Mouse (Mus musculus) forebrain, embryonic 16.5 days (tissue): ENCODE measurements around the gene Ccdc30. TPM values are rescaled to one million over a fixed set of nuclear protein-coding genes. Genes with fewer than 3 reads are reported as not detected.

ENCODE experiments used
- ATAC-seq: fragments of 200-750 bp; cut with Nextera tagmentation; 2 replicates; pipeline ENCODE4 v1.8.0; 2017; ENCODE audit warnings: mild to moderate bottlenecking, moderate library complexity
- H3K27ac ChIP-seq: fragments of 300-500 bp; sonication (generic); 2 replicates; pipeline ENCODE4 v1.5.1; 2014; ENCODE audit warnings: low read length, control low read depth
- H3K27me3 ChIP-seq: fragments of 300-500 bp; sonication (generic); replicated peaks from 2 replicates; pipeline ENCODE4 v1.6.1; 2014; ENCODE audit warnings: low read length; ENCODE audit not compliant: control insufficient read depth, insufficient read depth
- H3K36me3 ChIP-seq: fragments of 300-500 bp; sonication (generic); 2 replicates; pipeline ENCODE4 v1.6.1; 2014; ENCODE audit not compliant: control insufficient read depth, insufficient read depth
- H3K4me1 ChIP-seq: fragments of 300-500 bp; sonication (generic); replicated peaks from 2 replicates; pipeline ENCODE4 v1.6.1; 2014; ENCODE audit warnings: low read length; ENCODE audit not compliant: control insufficient read depth, insufficient read depth
- H3K4me2 ChIP-seq: fragments of 300-500 bp; sonication (generic); 2 replicates; pipeline ENCODE4 v1.6.1; 2014; ENCODE audit warnings: mild to moderate bottlenecking, low read length, control low read depth
- H3K4me3 ChIP-seq: fragments of 300-500 bp; sonication (generic); replicated peaks from 2 replicates; pipeline ENCODE4 v1.5.1; 2014; ENCODE audit warnings: mild to moderate bottlenecking, low read length, control low read depth
- H3K9ac ChIP-seq: fragments of 300-500 bp; sonication (generic); replicated peaks from 2 replicates; pipeline ENCODE4 v1.6.1; 2014; ENCODE audit warnings: low read depth, low read length, control low read depth
- H3K9me3 ChIP-seq: fragments of 300-500 bp; sonication (generic); 2 replicates; pipeline ENCODE4 v1.6.1; 2016; ENCODE audit warnings: low read length; ENCODE audit not compliant: control insufficient read depth
- WGBS: fragments of 180-500 bp; shearing (Covaris S2); extraction: QIAGEN DNeasy Blood & Tissue Kit; methylation state at CpG from one replicate; pipeline ENCODE4 v1.1.7; 2014; 5-methylcytosine and 5-hydroxymethylcytosine counted together
- polyA plus RNA-seq: library from polyadenylated mRNA; unstranded; fragments of >200 nt; fragmentation: Nextera tagmentation; extraction: Ambion mirVana; gene quantifications from 2 replicates; pipeline ENCODE4 v1.2.1, GENCODE M21; 2015

Ccdc30 gene
- polyA plus RNA-seq, 1 experiment from 2014 or later: 15.5 TPM

DNA sequence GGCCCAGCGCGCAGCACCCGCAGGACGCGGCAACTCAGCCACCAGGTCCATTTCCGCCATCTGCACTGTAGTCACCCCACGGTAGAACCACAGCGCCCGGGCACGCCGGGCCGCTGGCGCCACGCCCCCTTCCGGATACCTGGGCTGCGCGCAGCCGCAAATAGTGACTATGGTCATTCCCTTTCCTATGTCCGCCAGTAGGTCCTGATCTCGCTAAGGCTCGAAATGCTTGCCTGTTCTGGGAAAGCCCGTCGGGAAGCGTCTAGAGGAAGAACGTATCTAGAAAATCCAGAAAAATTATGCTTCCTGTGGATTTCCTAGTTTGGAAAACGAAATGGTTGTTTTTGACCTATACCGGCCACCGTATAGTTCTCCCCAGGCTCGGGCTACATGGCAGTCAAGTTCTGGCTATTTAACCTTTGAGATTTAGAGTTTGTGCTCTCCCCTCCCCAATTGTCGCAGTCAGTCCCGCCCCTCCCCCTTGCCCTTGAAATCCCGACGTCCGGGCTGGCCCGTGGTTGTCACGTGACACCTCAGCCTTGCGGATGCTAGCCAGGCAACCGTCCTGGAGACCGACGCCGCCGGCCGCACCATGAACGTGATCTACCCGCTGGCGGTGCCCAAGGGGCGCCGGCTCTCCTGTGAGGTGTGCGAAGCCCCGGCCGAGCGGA is 7.1 kb upstream of the Ccdc30 start, which contains the start of the genes Ppcs and Zmynd12:
Gene Ppcs, minus strand, starts transcription at position 127 of the 671 bp plus-strand sequence.
Gene Zmynd12, plus strand, starts transcription at position 521 of the 671 bp plus-strand sequence.
- Histone ChIP-seq H3K27me3 (no peaks in the 10 kb centered on the region), H3K4me3 (peak within 1 kb of the TSS; percentile 77), H3K27ac (peak within 1 kb of the TSS; percentile 86), H3K9me3 (no peaks in the 10 kb centered on the region), H3K9ac (peak within 1 kb of the TSS; percentile 75), H3K4me2 (peak within 1 kb of the TSS; percentile 84), H3K4me1 (peaks cover 11% of the 10 kb centered on the region), H3K36me3 (no peaks in the 10 kb centered on the region)
- under 1% methylated on average over 52 of the region's 52 CpGs for WGBS
- peak; percentile 91 for ATAC-seq

- 0% methylated on average over 31 of the region's 31 CpGs for WGBS
- H3K27ac ChIP-seq: peak overlapping the region; percentile 86
- peak overlapping the region; percentile 84 for H3K4me2 ChIP-seq
- H3K4me3 ChIP-seq: peak overlapping the region; percentile 77
- H3K9me3 ChIP-seq: no peaks in the 10 kb centered on the region
- H3K27me3 ChIP-seq: no peaks in the 10 kb centered on the region
- no peak; the same call in 1 of the 2 replicates for ATAC-seq
- H3K36me3 ChIP-seq: no peaks in the 10 kb centered on the region
- H3K9ac ChIP-seq: peak overlapping the region; percentile 75
- peaks cover 11% of the 10 kb centered on the region for H3K4me1 ChIP-seq
Measured at GRCm38 (mm10) chr4:119421921-119422293, 6.6 kb upstream of the Ccdc30 start.

GRCm38 (mm10) chr4:119421191-119421590 is 5.9 kb upstream of the Ccdc30 start:
- Histone ChIP-seq H3K27me3 (no peaks in the 10 kb centered on the region), H3K27ac (no peak overlapping the region), H3K9ac (peak overlapping the region; percentile 75; the same call in 1 of the 2 replicates), H3K9me3 (no peaks in the 10 kb centered on the region), H3K36me3 (no peaks in the 10 kb centered on the region), H3K4me1 (peaks cover 11% of the 10 kb centered on the region), H3K4me2 (peak overlapping the region; percentile 84), H3K4me3 (peak overlapping the region; percentile 77)
- 71% methylated on average over 3 of the region's 3 CpGs for WGBS
- no peak for ATAC-seq

DNA sequence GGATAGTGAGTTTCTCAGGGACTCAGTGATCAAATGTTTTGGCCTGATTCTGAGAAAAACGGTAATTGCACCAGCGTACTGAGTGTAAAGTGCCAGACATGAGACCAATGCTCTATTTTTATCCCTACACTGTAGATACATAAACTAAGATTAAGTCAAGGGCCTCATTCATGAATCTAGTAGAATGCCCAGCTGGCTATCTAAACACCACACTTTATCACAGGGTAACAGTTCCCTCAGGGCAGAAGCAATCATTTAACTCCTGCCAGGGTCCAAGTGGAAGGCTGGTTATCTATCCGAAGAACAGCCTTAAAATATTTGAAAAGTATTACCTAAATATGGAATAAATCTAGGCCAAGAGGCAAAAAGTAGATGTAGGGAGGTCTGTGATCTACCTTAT is 2.6 kb upstream of the Ccdc30 start:
- WGBS: 92% methylated on average over 3 of the region's 3 CpGs
- ATAC-seq: no peak
- H3K27ac ChIP-seq: no peak overlapping the region
- H3K36me3 ChIP-seq: no peaks in the 10 kb centered on the region
- no peak overlapping the region for H3K9ac ChIP-seq
- H3K4me2 ChIP-seq: no peak overlapping the region
- H3K4me3 ChIP-seq: no peak overlapping the region
- peaks cover 18% of the 10 kb centered on the region for H3K4me1 ChIP-seq
- H3K27me3 ChIP-seq: no peaks in the 10 kb centered on the region
- H3K9me3 ChIP-seq: no peaks in the 10 kb centered on the region

GRCm38 (mm10) chr4:119417270-119417669 is 1.9 kb upstream of the Ccdc30 start:
- no peaks in the 10 kb centered on the region for H3K36me3 ChIP-seq
- WGBS: 85% methylated on average over 3 of the region's 3 CpGs
- H3K9me3 ChIP-seq: no peaks in the 10 kb centered on the region
- no peaks in the 10 kb centered on the region for H3K27me3 ChIP-seq
- H3K9ac ChIP-seq: no peak overlapping the region
- no peak overlapping the region for H3K4me2 ChIP-seq
- no peak overlapping the region for H3K4me3 ChIP-seq
- ATAC-seq: no peak
- no peak overlapping the region for H3K27ac ChIP-seq
- H3K4me1 ChIP-seq: peaks cover 22% of the 10 kb centered on the region

DNA sequence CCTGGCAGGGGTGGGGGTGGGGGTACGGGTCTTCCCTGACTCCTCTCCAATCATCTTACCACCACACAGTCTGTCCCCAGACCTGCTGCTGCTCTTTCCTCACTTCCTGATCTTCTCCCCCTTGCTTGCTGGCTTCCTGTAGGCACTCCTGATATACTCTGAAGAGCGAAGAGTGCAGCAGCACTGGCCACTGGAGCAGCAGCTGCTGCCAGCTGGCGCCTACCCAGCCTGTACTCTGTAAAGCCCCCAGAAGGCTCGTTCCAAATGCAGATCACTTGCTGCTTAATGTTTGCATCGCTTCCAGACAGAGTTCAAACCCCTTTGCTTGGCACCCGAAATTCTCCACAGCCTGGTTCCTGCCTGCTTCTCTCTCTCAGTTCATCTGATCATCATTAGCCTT is 2.5 kb downstream of the Ccdc30 start:
- Histone ChIP-seq H3K9me3 (no peaks in the 10 kb centered on the region), H3K27ac (no peak overlapping the region), H3K36me3 (no peaks in the 10 kb centered on the region), H3K9ac (no peak overlapping the region), H3K4me1 (peaks cover 15% of the 10 kb centered on the region), H3K4me2 (no peak overlapping the region), H3K27me3 (no peaks in the 10 kb centered on the region), H3K4me3 (no peak overlapping the region)
- 36% methylated on average over 6 of the region's 6 CpGs for WGBS
- 0 out of 2 replicates have a peak, but pooled peaks have one; percentile 26 for ATAC-seq

GRCm38 (mm10) chr4:119411877-119412650 is 3.3 kb downstream of the Ccdc30 start:
- Histone ChIP-seq H3K9me3 (no peaks in the 10 kb centered on the region), H3K4me2 (no peak overlapping the region), H3K4me3 (no peak overlapping the region), H3K4me1 (peaks cover 15% of the 10 kb centered on the region), H3K27ac (no peak overlapping the region), H3K9ac (no peak overlapping the region), H3K27me3 (no peaks in the 10 kb centered on the region), H3K36me3 (no peaks in the 10 kb centered on the region)
- no peak for ATAC-seq
- WGBS: 82% methylated on average over 12 of the region's 12 CpGs

DNA sequence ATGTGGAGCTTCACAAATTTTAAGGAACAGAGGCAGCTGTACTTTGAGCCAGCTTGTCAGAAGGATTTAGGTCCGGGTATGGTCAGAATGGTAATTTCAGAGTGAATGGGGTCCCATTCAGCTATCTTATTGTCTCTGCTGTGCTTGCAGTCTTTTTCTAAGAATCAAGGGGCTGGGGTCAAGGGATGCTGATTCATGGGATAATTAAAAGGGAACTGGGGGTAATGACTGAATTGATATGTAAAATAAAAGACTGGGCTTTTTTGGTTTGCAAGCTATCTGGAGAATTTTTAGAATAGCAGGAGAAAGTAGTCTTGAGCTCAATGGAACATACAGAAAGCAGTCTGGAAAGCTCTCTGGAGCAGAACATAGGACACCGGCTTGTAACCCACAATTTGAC is 11.9 kb downstream of the Ccdc30 start:
- Histone ChIP-seq H3K27me3 (no peaks in the 10 kb centered on the region), H3K36me3 (peaks cover 11% of the 10 kb centered on the region), H3K4me1 (no peaks in the 10 kb centered on the region), H3K27ac (no peak overlapping the region), H3K4me3 (no peak overlapping the region), H3K9ac (no peak overlapping the region), H3K9me3 (peaks cover 17% of the 10 kb centered on the region), H3K4me2 (no peak overlapping the region)
- no peak for ATAC-seq
- 43% methylated on average over 2 of the region's 2 CpGs for WGBS

GRCm38 (mm10) chr4:119400896-119401295 is 14.4 kb downstream of the Ccdc30 start:
- Histone ChIP-seq H3K4me1 (no peaks in the 10 kb centered on the region), H3K27me3 (no peaks in the 10 kb centered on the region), H3K4me3 (no peak overlapping the region), H3K9me3 (peaks cover 17% of the 10 kb centered on the region), H3K27ac (no peak overlapping the region), H3K36me3 (peaks cover 11% of the 10 kb centered on the region), H3K9ac (no peak overlapping the region), H3K4me2 (no peak overlapping the region)
- WGBS: 64% methylated on average over 7 of the region's 7 CpGs
- no peak for ATAC-seq
